Mouse (Mus musculus): ENCODE data around the gene Hist1h2bl.
"Not testable (repeated sequence)": the region's sequence is repeated elsewhere in the genome, so short reads cannot be mapped to it uniquely, and the experiment has no call there.

DNA sequence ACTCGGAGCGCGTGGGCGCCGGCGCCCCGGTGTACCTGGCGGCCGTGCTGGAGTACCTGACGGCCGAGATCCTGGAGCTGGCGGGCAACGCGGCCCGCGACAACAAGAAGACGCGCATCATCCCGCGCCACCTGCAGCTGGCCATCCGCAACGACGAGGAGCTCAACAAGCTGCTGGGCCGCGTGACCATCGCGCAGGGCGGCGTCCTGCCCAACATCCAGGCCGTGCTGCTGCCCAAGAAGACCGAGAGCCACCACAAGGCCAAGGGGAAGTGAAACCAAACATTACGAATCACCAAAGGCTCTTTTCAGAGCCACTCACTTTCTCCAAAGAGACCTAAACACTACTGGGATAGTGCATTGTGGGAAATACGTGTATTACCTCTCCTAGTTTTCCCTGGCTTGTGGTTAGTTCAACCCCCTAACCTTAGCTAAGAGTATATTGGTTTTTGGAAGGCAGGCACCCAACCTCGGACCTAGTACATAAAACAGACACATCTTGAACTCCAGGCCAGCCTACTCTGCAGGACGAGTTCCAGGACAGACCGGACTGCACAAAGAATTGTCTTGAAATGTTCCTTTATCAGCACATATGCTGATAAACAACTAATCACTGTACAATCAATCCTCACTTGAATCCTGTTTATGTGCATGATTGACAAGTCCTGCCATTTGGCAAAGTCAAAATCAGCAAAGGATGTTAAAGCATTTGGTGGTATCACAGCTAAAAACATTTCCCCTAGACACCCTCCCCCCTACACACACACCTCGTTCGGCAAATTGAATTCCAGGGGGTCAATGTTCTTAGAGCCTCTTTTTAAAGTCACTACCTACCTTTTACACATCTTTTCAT, 823 bp upstream of the Hist1h2bl start:
- TF ChIP-seq FLI1 (IDR thresholded peaks at IDR 0.05; ENCODE audit: low read length); GATA1 (IDR thresholded peaks at IDR 0.05; ENCODE audit: borderline replicate concordance, low read length): not testable (repeated sequence)
